Mouse (Mus musculus) frontal cortex, adult (tissue): ENCODE results near the gene Ptchd3.

Experiments
- ATAC-seq: cut with Nextera tagmentation; 2 replicates; pipeline ENCODE4 v1.9.2; 2017; ENCODE audit warnings: mild to moderate bottlenecking, moderate library complexity, mixed read lengths; ENCODE audit not compliant: low TSS enrichment

Gene Ptchd3

GRCm38 (mm10) chr11:121829947-121830346 is at the start of gene Ptchd3:
Gene Ptchd3 (plus strand): TSS chr11:121830247.
- no peak for ATAC-seq

GRCm38 (mm10) chr11:121781831-121782230 is 48.2 kb upstream of the Ptchd3 start:
- ATAC-seq, result no peak

GRCm38 (mm10) chr11:121787456-121787855 is 42.6 kb upstream of the Ptchd3 start:
- no peak for ATAC-seq

GRCm38 (mm10) chr11:121789566-121789965 is 40.5 kb upstream of the Ptchd3 start:
- no peak for ATAC-seq

- ATAC-seq, result no peak
Measured at GRCm38 (mm10) chr11:121790671-121791094, 39.4 kb upstream of the Ptchd3 start.

- no peak for ATAC-seq
Measured at GRCm38 (mm10) chr11:121791446-121791845, 38.6 kb upstream of the Ptchd3 start.

- no peak for ATAC-seq
Measured at GRCm38 (mm10) chr11:121791991-121792390, 38.1 kb upstream of the Ptchd3 start.

GRCm38 (mm10) chr11:121793530-121793929 is 36.5 kb upstream of the Ptchd3 start:
- ATAC-seq, result no peak

- no peak for ATAC-seq
Measured at GRCm38 (mm10) chr11:121794186-121794585, 35.9 kb upstream of the Ptchd3 start.

- no peak for ATAC-seq
Measured at GRCm38 (mm10) chr11:121794591-121795199, 35.4 kb upstream of the Ptchd3 start.

GRCm38 (mm10) chr11:121795978-121796377 is 34.1 kb upstream of the Ptchd3 start:
- ATAC-seq, result no peak

- ATAC-seq, result no peak
Measured at GRCm38 (mm10) chr11:121798591-121798990, 31.5 kb upstream of the Ptchd3 start.

GRCm38 (mm10) chr11:121799746-121800299 is 30.2 kb upstream of the Ptchd3 start:
- no peak for ATAC-seq

- no peak for ATAC-seq
Measured at GRCm38 (mm10) chr11:121802743-121803142, 27.3 kb upstream of the Ptchd3 start.

- no peak for ATAC-seq
Measured at GRCm38 (mm10) chr11:121804258-121805027, 25.6 kb upstream of the Ptchd3 start.

GRCm38 (mm10) chr11:121808204-121808852 is 21.7 kb upstream of the Ptchd3 start:
- ATAC-seq, result peak; percentile 77; the same call in 1 of the 2 replicates

- no peak for ATAC-seq
Measured at GRCm38 (mm10) chr11:121808866-121809265, 21.2 kb upstream of the Ptchd3 start.

- no peak for ATAC-seq
Measured at GRCm38 (mm10) chr11:121845923-121846322, 15.9 kb downstream of the Ptchd3 start.

- peak; percentile 64 for ATAC-seq
Measured at GRCm38 (mm10) chr11:121847790-121848299, 17.8 kb downstream of the Ptchd3 start.
